Mouse (Mus musculus) frontal cortex, postnatal 14 days (tissue): ENCODE data around the gene Imp4.

Experiments
- DNase-seq, 2 experiments: peaks; one replicate each; pipeline ENCODE4 v3.0.0; 2022; ENCODE audit warnings: low spot score in 2 of 2

Gene Imp4

GRCm38 (mm10) chr1:34460061-34460441 is 20.4 kb downstream of the Imp4 start:
- DNase-seq = no peak

DNA sequence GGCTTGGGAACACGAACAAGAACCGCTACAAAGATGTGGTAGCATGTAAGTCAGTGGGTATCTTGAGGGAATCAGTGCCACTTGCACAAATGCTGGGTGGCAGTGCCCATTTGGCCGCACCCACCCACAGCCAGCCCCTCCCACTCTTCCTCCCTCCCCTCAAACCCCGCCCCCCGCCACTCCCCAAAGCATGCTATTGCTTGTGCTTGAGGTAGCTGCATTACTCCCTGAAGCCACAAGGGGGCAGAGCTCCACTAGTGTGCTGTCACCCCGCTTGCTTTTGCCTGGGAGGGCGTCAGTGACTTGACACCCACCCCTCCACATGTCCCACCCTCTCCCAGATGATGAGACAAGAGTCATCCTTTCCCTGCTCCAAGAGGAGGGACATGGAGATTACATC is 23.1 kb downstream of the Imp4 start:
- DNase-seq = peak in 1 of 2 experiments; percentile 38

DNA sequence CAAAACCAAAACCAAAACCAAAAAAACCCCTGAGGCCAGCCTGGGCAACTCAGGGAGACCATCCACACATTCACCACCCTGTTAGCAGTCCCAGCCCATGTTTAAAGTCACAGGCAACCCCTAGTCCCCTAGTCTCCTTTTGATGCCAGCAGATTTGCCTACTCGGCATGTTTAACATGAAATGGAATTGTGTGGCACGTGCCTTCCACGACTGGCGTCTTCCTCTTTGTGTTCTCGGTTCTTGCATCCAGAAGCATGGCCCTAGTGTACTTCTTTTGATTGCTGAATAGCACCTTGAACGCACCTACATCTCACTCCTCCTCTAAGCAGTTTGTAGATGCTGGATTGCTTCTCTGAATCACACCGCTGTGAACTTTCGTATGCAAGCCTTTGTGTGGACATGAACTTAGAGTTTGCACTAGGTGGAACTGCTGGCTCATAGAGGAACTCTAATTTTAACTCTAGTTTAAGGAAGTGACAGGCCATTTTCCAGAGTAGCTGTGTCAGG is 24.7 kb downstream of the Imp4 start:
- no peak for DNase-seq

GRCm38 (mm10) chr1:34465445-34465844 is 25.8 kb downstream of the Imp4 start:
- no peak for DNase-seq

DNA sequence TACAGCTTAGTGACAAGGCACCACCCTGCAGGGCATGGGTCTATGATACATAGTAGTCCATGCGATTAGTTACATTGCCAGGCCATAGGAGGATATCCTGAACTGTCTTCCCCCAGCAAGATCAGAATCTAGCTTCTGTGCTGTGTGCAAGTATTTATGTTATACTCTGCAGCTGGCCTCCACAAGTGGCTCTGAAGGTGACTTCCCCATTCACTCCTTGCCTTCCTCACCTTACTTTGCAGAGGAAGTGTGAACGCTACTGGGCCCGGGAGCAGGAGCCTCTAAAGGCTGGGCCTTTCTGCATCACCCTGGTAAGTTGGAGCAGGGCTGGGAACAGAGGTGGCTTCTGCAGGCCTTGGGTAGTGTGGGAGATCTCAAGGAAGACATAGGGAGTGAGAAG is 28.4 kb downstream of the Imp4 start:
- no peak for DNase-seq

- DNase-seq = no peak
Measured at GRCm38 (mm10) chr1:34468500-34468899, 28.8 kb downstream of the Imp4 start.

DNA sequence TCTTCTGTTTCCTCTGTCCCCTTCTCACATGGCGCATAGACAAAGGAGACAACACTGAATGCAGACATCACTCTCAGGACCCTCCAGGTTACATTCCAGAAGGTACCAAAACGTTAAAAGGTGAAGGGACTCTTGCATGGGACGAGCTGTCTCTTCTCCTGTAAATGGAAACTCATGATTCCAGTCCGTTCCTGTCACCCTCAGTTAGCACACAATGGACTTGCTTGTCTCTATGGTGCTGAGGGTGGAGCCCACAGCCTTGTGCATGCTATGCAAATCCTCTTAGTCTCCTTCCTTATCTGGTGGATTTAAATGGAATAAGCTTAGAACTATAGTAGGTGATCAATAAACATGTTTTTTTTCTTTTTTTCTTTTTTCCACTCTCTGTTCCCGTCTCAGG is 30.1 kb downstream of the Imp4 start:
- no peak for DNase-seq

- no peak for DNase-seq
Measured at GRCm38 (mm10) chr1:34472427-34473300, 33.0 kb downstream of the Imp4 start.

DNA sequence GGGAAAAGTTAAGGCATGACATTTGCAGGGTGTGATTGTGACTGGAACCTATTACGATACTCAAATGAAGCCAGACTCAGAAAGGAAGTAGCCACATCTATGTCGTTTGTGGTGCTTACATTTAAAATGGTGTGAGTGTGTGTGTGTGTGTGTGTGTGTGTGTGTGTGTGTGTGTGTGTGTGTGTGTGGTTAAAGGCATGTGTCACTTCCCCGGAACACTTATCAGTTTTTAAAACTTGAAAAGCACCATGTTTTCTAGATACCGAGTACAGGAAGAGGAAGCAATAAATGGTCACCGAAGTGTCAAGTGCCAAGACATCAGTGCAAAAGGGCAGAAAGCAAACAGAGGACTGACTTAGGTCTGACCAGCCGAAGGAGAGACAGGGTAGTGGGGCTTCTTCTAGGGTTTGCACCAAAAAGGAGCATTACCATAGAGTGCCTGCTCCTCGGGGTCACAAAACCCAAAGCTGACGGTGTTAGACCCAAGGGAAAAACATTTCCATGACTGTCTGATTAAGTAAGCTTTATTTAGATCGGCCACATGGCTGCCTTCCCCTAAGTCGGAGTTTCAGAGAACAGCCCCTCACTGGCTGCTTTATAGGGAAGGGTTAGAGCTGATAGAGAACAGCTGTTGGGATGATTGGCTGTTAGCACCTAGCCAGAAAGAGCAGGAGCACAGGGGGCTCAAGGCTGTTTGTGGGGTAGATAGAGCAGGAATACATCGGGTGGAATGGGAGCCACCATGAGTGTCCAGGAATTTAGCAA is 39.4 kb downstream of the Imp4 start:
- DNase-seq = no peak

- DNase-seq = no peak
Measured at GRCm38 (mm10) chr1:34480801-34481200, 41.1 kb downstream of the Imp4 start.

DNA sequence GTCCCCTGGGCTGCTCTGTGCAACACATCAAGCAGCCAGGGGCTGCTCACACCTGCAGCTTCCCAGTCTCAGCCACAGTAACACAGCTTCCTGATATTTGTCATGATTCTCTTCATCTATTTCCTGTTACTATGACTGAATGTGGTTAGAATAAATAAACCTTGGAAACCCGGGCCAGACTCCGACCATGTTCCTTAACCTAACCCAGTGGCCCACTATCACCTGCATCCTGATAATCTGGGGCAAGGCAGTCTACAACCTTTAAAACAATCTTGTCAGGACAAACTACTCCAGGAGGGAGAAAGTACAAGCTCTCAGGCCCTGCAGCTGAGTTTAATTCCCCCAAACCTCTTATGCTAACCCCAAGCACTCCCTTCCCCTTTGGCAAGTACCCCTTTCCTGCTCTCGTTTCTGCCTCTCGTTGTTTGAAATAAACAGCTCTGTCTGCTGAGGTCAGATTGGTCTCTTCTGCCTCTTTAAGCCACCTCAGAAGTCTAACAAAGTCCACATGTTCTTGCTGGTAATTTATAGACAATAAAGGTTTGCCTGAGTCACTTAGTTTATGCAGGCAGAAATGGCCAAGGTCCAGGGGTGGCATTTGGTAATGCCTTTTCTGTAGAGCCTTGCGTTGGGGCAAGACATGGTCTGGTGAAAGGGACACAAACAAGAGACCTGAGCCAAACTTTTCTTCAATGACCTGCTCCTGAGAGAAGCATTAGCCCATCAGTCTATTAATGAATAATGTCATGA is 42.4 kb downstream of the Imp4 start:
- no peak for DNase-seq

- no peak for DNase-seq
Measured at GRCm38 (mm10) chr1:34484470-34484869, 44.8 kb downstream of the Imp4 start.

GRCm38 (mm10) chr1:34485461-34486188 is 46.0 kb downstream of the Imp4 start:
- peak; percentile 24 to 43 for DNase-seq

DNA sequence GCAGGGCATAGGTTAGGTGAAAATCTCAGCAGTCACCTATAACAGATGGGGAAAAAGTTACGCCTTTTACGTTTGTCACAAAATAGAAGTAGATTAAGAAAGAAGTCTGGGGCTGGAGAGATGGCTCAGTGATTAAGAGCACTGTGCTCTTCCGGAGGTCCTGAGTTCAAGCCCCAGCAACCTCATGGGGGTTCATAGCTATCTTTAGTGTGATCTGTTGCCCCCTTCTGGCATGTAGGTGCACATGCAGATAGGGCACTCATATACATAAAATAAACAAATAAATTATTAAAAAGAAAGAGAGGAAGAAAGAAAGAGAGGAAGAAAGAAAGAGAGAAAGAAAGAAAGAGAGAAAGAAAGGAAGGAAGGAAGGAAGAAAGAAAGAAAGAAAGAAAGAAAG is 47.7 kb downstream of the Imp4 start:
- no peak for DNase-seq

GRCm38 (mm10) chr1:34489852-34490541 is 50.3 kb downstream of the Imp4 start:
- no peak for DNase-seq

DNA sequence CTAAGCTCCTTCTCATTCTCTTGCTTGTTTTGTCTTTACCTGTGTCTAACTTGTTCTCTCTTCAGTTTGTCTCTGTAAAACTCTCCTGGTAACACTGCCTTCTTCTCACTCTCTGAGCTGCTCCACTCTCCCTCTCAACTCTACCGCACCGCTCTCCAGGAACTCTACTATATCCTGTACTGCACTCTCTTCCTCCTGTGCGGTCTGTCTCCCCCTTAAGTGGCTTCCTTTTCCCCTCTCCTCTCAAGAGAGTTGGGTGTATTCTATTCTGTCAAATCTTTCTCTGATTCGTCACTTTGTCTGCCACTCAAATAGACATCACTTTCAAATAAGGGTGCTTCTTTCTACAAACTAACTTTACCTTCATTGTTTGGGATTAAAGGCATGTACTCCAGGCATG is 51.8 kb downstream of the Imp4 start:
- no peak for DNase-seq
